Mouse (Mus musculus): ENCODE results near the gene Prkn. TPM values are rescaled to one million over a fixed set of nuclear protein-coding genes. Genes with fewer than 3 reads are reported as not detected.

Gene Prkn
- polyA plus RNA-seq, 1 experiment = 1.00 TPM

GRCm38 (mm10) chr17:11970160-11970559 is 1130.0 kb downstream of the Prkn start:
- H3K4me3 ChIP-seq (replicated peaks) = no peak overlapping the region
- H3K36me3 ChIP-seq (replicated peaks; ENCODE audit: low read length) = no peaks in the 10 kb centered on the region
- no peak for TF ChIP-seq FLI1 (IDR thresholded peaks at IDR 0.05; ENCODE audit: low read length)
- peaks cover 28% of the 10 kb centered on the region for H3K9me3 ChIP-seq
- H3K27me3 ChIP-seq (replicated peaks) = peaks cover 2% of the 10 kb centered on the region
- H3K4me1 ChIP-seq = no peaks in the 10 kb centered on the region

DNA sequence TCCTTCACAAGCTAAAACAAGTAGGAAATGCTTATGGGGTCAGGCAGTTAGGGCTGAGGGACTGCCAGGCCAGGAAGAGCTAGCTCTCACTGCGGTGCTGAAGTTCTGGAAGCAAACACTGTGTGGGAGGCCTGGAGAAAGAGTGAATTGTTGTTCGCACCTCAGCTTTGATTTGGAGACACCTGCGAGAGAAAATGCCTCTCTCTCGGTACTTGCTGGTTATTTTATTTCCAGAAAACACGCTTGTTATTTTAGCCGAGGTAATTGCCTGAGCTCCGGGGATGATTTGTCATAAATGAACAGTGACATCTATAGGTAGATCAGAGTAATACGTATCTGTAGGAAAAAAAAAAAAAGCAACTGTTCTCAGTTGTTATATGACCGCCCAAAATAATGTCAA is 1132.4 kb downstream of the Prkn start:
- TF ChIP-seq GATA1 (IDR thresholded peaks at IDR 0.05; ENCODE audit: borderline replicate concordance, low read length) = no peak
- TF ChIP-seq FLI1 (IDR thresholded peaks at IDR 0.05; ENCODE audit: low read length) = no peak
- Histone ChIP-seq H3K27me3 (replicated peaks) (peaks cover 11% of the 10 kb centered on the region), H3K4me1 (no peaks in the 10 kb centered on the region), H3K4me3 (replicated peaks) (no peak overlapping the region), H3K36me3 (replicated peaks; ENCODE audit: low read length) (no peaks in the 10 kb centered on the region), H3K9me3 (peaks cover 7% of the 10 kb centered on the region)

- TF ChIP-seq FLI1 (IDR thresholded peaks at IDR 0.05; ENCODE audit: low read length) (no peak), GATA1 (IDR thresholded peaks at IDR 0.05; ENCODE audit: borderline replicate concordance, low read length) (no peak)
Measured at GRCm38 (mm10) chr17:11972969-11973787, 1133.0 kb downstream of the Prkn start.

DNA sequence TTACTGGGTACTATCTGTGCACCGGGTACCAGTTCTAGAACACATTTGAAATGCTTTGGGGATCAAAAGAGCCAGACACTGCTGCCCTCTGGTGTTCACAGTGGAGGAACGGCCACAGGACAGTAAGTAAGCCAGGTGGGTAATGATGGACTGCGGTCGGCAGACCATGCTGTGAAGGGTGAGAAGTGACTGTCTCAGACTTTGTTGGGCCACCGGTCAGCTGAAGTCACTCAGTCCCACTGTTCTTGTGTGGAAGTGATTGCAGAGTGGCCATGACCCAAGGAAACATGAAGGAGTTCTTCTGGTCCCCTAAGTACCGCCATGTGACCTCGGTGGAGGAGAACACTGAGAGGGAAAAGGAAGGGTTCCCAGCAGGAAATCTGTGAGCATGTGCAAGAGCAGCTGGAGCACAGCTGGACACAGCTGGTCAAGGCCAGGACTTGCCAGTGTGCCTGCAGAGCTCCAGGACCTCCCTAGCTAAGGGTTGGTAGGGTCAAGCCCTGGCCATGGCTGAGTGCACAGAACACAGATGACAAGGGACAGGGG is 1135.0 kb downstream of the Prkn start:
- peaks cover 6% of the 10 kb centered on the region; the same call in 1 of the 2 replicates for H3K4me1 ChIP-seq
- H3K4me3 ChIP-seq (replicated peaks) = no peak overlapping the region
- peaks cover 17% of the 10 kb centered on the region for H3K27me3 ChIP-seq (replicated peaks)
- TF ChIP-seq GATA1 (IDR thresholded peaks at IDR 0.05; ENCODE audit: borderline replicate concordance, low read length) = no peak
- no peak for TF ChIP-seq FLI1 (IDR thresholded peaks at IDR 0.05; ENCODE audit: low read length)
- peaks cover 4% of the 10 kb centered on the region for H3K9me3 ChIP-seq
- H3K36me3 ChIP-seq (replicated peaks; ENCODE audit: low read length) = no peaks in the 10 kb centered on the region

More at GRCm38 (mm10) chr17:11972969-11973787, 1133.0 kb downstream of the Prkn start:
- H3K4me3 ChIP-seq (replicated peaks) = no peak overlapping the region
- H3K36me3 ChIP-seq (replicated peaks; ENCODE audit: low read length) = no peaks in the 10 kb centered on the region
- H3K27me3 ChIP-seq (replicated peaks) = peaks cover 11% of the 10 kb centered on the region
- H3K9me3 ChIP-seq = peaks cover 6% of the 10 kb centered on the region
- H3K4me1 ChIP-seq = peaks cover under 1% of the 10 kb centered on the region; the same call in 1 of the 2 replicates

DNA sequence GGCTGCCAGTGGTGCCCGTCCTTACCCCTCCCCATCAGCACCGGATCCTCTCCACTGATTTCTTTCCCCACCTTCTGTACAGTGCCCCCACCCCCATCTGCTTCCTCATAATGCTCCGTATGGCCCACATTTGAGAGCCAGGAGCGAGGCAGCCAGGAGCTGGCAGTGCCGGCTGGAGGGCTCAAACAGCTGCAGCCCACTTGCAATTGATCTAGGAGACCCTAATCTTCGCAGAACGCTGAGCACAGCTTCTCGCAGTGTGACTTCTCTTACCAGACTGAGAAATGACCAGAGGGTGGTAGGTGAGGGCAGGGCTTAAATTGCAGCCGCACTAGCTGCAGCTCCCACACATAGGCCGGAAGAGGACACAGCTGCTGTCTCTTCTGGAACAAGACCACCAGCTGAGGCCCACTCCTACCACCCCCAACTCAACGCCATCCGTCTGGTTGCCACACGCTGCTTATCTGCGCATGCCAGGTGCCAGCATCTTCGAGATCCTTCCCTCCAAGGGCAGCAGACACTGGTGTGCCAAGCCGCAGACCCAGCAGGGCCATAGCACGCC is 1138.2 kb downstream of the Prkn start:
- Histone ChIP-seq H3K4me3 (replicated peaks) (peak overlapping the region; percentile 50), H3K4me1 (peaks cover 6% of the 10 kb centered on the region; the same call in 1 of the 2 replicates), H3K27me3 (replicated peaks) (peaks cover 17% of the 10 kb centered on the region), H3K9me3 (no peaks in the 10 kb centered on the region), H3K36me3 (replicated peaks; ENCODE audit: low read length) (no peaks in the 10 kb centered on the region)
- TF ChIP-seq GATA1 (IDR thresholded peaks at IDR 0.05; ENCODE audit: borderline replicate concordance, low read length) = no peak

- Histone ChIP-seq H3K9me3 (no peaks in the 10 kb centered on the region), H3K4me3 (replicated peaks) (no peak overlapping the region), H3K27me3 (replicated peaks) (peaks cover 9% of the 10 kb centered on the region), H3K4me1 (peaks cover 6% of the 10 kb centered on the region; the same call in 1 of the 2 replicates), H3K36me3 (replicated peaks; ENCODE audit: low read length) (no peaks in the 10 kb centered on the region)
- no peak for TF ChIP-seq FLI1 (IDR thresholded peaks at IDR 0.05; ENCODE audit: low read length)
Measured at GRCm38 (mm10) chr17:11981666-11982065, 1141.5 kb downstream of the Prkn start.

GRCm38 (mm10) chr17:11988110-11988837 is 1148.1 kb downstream of the Prkn start:
- Histone ChIP-seq H3K4me3 (replicated peaks) (no peak overlapping the region), H3K27me3 (replicated peaks) (peaks cover 2% of the 10 kb centered on the region), H3K4me1 (peaks cover 2% of the 10 kb centered on the region; the same call in 1 of the 2 replicates), H3K36me3 (replicated peaks; ENCODE audit: low read length) (no peaks in the 10 kb centered on the region), H3K9me3 (no peaks in the 10 kb centered on the region)
- TF ChIP-seq GATA1 (IDR thresholded peaks at IDR 0.05; ENCODE audit: borderline replicate concordance, low read length) (no peak), FLI1 (IDR thresholded peaks at IDR 0.05; ENCODE audit: low read length) (no peak)

DNA sequence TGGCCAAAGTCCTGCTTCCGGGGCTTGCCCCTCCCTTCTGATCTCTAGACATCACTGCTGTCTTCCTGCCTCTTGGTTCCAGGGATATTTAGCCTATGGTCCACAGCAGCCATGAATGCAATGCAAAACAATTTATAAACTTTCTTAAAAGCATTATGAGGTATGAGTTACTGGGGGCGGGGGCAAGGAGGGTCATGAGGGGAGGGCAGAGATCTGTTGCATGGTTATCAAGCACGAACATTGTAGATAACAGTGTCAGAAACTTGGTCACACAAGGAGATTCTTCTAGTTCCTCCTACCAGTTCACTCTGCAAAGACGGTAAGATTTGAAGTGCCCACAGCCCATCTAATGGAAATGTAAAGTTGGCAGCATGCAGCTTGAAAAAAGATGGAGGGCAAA is 1149.1 kb downstream of the Prkn start:
- Histone ChIP-seq H3K27me3 (replicated peaks) (peaks cover 2% of the 10 kb centered on the region), H3K36me3 (replicated peaks; ENCODE audit: low read length) (no peaks in the 10 kb centered on the region), H3K9me3 (no peaks in the 10 kb centered on the region), H3K4me1 (peaks cover 3% of the 10 kb centered on the region; the same call in 1 of the 2 replicates), H3K4me3 (replicated peaks) (no peak overlapping the region)
- TF ChIP-seq FLI1 (IDR thresholded peaks at IDR 0.05; ENCODE audit: low read length) (no peak), GATA1 (IDR thresholded peaks at IDR 0.05; ENCODE audit: borderline replicate concordance, low read length) (no peak)

GRCm38 (mm10) chr17:11990386-11991087 is 1150.4 kb downstream of the Prkn start:
- H3K36me3 ChIP-seq (replicated peaks; ENCODE audit: low read length) = no peaks in the 10 kb centered on the region
- H3K9me3 ChIP-seq = no peaks in the 10 kb centered on the region
- TF ChIP-seq GATA1 (IDR thresholded peaks at IDR 0.05; ENCODE audit: borderline replicate concordance, low read length) (no peak), FLI1 (IDR thresholded peaks at IDR 0.05; ENCODE audit: low read length) (no peak)
- peaks cover 2% of the 10 kb centered on the region for H3K27me3 ChIP-seq (replicated peaks)
- H3K4me1 ChIP-seq = peaks cover 3% of the 10 kb centered on the region; the same call in 1 of the 2 replicates
- H3K4me3 ChIP-seq (replicated peaks) = no peak overlapping the region
